Mouse (Mus musculus) adrenal gland, postnatal 36 days (tissue): ENCODE measurements at regions not wholly inside any gene's neighbourhood (a gene's known extent, or its start where the extent isn't known, plus 50 kb on each side); places are given as distances from the start of the nearest gene placed in this dataset.
"Not testable (repeated sequence)": the region's sequence is repeated elsewhere in the genome, so short reads cannot be mapped to it uniquely, and the experiment has no call there.

Source experiments
- DNase-seq, 2 experiments: peaks; one replicate each; pipeline ENCODE4 v3.0.0; 2021; ENCODE audit warnings: mixed read lengths in 1 of 2

- DNase-seq, result no peak
Measured at GRCm38 (mm10) chrX:76077781-76078180, 186.3 kb upstream of the Cldn34b3 start.

- no peak for DNase-seq
Measured at GRCm38 (mm10) chrX:76082670-76083069, 181.4 kb upstream of the Cldn34b3 start.

- no peak for DNase-seq
Measured at GRCm38 (mm10) chrX:76110763-76111474, 153.2 kb upstream of the Cldn34b3 start.

GRCm38 (mm10) chrX:76116086-76116485 is 148.0 kb upstream of the Cldn34b3 start:
- no peak for DNase-seq

GRCm38 (mm10) chrX:76116562-76116961 is 147.5 kb upstream of the Cldn34b3 start:
- DNase-seq, result no peak

GRCm38 (mm10) chrX:76120936-76121335 is 143.2 kb upstream of the Cldn34b3 start:
- no peak for DNase-seq

GRCm38 (mm10) chrX:76123355-76123754 is 140.7 kb upstream of the Cldn34b3 start:
- no peak for DNase-seq

GRCm38 (mm10) chrX:76137729-76138128 is 126.4 kb upstream of the Cldn34b3 start:
- DNase-seq, result no peak

GRCm38 (mm10) chrX:76141022-76141421 is 123.1 kb upstream of the Cldn34b3 start:
- DNase-seq, result peak; percentile 7

GRCm38 (mm10) chrX:76174806-76175205 is 89.3 kb upstream of the Cldn34b3 start:
- not testable (repeated sequence) for DNase-seq

- no peak for DNase-seq
Measured at GRCm38 (mm10) chrX:76181446-76182148, 82.5 kb upstream of the Cldn34b3 start.

GRCm38 (mm10) chrX:76200607-76201006 is 63.5 kb upstream of the Cldn34b3 start:
- DNase-seq, result no peak

GRCm38 (mm10) chrX:76201366-76201765 is 62.7 kb upstream of the Cldn34b3 start:
- DNase-seq, result peak; percentile 31 to 53
